Mouse (Mus musculus) erythroblast, embryonic 14.5 days (primary cell): ENCODE data around the gene Rasgrp2.

Experiments
- GATA1 ChIP-seq: IDR thresholded peaks from 2 replicates; pipeline ENCODE4 v1.6.1; 2012; ENCODE audit warnings: low read length, inconsistent platforms, mixed read lengths
- TAL1 ChIP-seq: IDR thresholded peaks from 3 replicates; pipeline ENCODE4 v1.6.1; 2012; ENCODE audit warnings: low read length, inconsistent platforms, mixed read lengths

- TF ChIP-seq TAL1 (no peak), GATA1 (no peak)
Observed at GRCm38 (mm10) chr19:6453349-6453748, 54.2 kb downstream of the Rasgrp2 start.
